ENCODE assay signal across 16 mouse cellular contexts in genomic region chr8:45916496-45916895, GRCm38 (mm10). TPM values are rescaled to one million over a fixed set of nuclear protein-coding genes. Genes with fewer than 3 reads are reported as not detected.
A peak's percentile ranks its signal among the peaks of the same experiment; 100 is the strongest.
DNase-seq lines count a peak whose midpoint lies in the region; ATAC-seq and TF ChIP-seq lines count a peak whose summit lies in the region.
"Had no signal": no experiment of that assay in that cellular context is flagged by ENCODE, and none has a peak within 500 bp of the region (broad histone marks: within the 10 kb centered on the region; RNA-seq: fewer than 3 reads in every experiment).

No protein-coding gene starts in this region.

- no peaks in the 10 kb centered on the region for H3K4me1 ChIP-seq in heart, embryonic 11.5 days (ENCODE audit: control insufficient read depth, insufficient read depth, low read length)
- 0 out of 2 replicates have a peak, but pooled peaks cover 3% of the 10 kb centered on the region for H3K4me1 ChIP-seq in kidney, embryonic 16.5 days (ENCODE audit: insufficient read depth, low read length)
- H3K4me1 ChIP-seq in kidney, adult 2 months (ENCODE audit: control insufficient read depth, insufficient read depth, low read length) = no peaks in the 10 kb centered on the region
- H3K4me1 ChIP-seq: liver, embryonic 13.5 days had no signal

- H3K27me3 ChIP-seq in heart, embryonic 11.5 days (ENCODE audit: control insufficient read depth, insufficient read depth, low read length) = no peaks in the 10 kb centered on the region
- no peaks in the 10 kb centered on the region for H3K27me3 ChIP-seq in kidney, embryonic 16.5 days (ENCODE audit: insufficient read depth, low read length)
- H3K27me3 ChIP-seq in kidney, adult 2 months (replicated peaks; ENCODE audit: control insufficient read depth, insufficient read depth, low read length) = no peaks in the 10 kb centered on the region
- H3K27me3 ChIP-seq: liver, embryonic 13.5 days had no signal

- 0 out of 2 replicates have a peak overlapping the region, but pooled peaks have one; percentile 2 for H3K27ac ChIP-seq in heart, embryonic 11.5 days (ENCODE audit: low read depth, low read length)
- H3K27ac ChIP-seq in kidney, embryonic 16.5 days (ENCODE audit: low read length) = peak overlapping the region; percentile 49; the same call in 1 of the 2 replicates
- no peak overlapping the region for H3K27ac ChIP-seq in kidney, adult 2 months (ENCODE audit: insufficient read depth, low read depth, low read length)
- H3K27ac ChIP-seq: hindbrain, embryonic 14.5 days; liver, embryonic 13.5 days had no signal

- no peak for ATAC-seq in heart, embryonic 11.5 days (replicated peaks; ENCODE audit: insufficient number of reproducible peaks, low FRiP score, low TSS enrichment)
- no peak for ATAC-seq in kidney, embryonic 16.5 days (ENCODE audit: low FRiP score, low TSS enrichment)

- TF ChIP-seq POLR2A in kidney, adult 2 months (IDR thresholded peaks at IDR 0.05; ENCODE audit: low read depth, low read length) = no peak

- H3K9ac ChIP-seq in heart, embryonic 11.5 days (ENCODE audit: low read depth, low read length) = no peak overlapping the region
- no peak overlapping the region for H3K9ac ChIP-seq in kidney, embryonic 16.5 days (replicated peaks; ENCODE audit: low read length)
- H3K9ac ChIP-seq: hindbrain, embryonic 14.5 days; liver, embryonic 13.5 days had no signal

- no peak for TF ChIP-seq CTCF in kidney, adult 2 months (conservative IDR thresholded peaks at IDR 0.05; ENCODE audit: insufficient read depth, insufficient read length, low read depth, low read length)

- no peaks in the 10 kb centered on the region for H3K9me3 ChIP-seq in heart, embryonic 11.5 days (replicated peaks; ENCODE audit: control insufficient read depth, low read length)
- H3K9me3 ChIP-seq in kidney, embryonic 16.5 days (ENCODE audit: low read length) = no peaks in the 10 kb centered on the region
- H3K9me3 ChIP-seq: liver, embryonic 13.5 days had no signal

- DNase-seq in heart, adult 11 months = no peak
- DNase-seq in kidney, adult 2 months = no peak
- DNase-seq in ZHBTc4 (ENCODE audit: low read depth, low spot score) = peak; percentile 43
- peak; percentile 55 for DNase-seq in lung, postnatal 25 days (ENCODE audit: low spot score)
- DNase-seq in layer of hippocampus, adult 18-20 months (ENCODE audit: low spot score in 2 of 2) = no peak
- no peak for DNase-seq in spleen, adult 18-20 months
- DNase-seq: cerebellum, postnatal 14 days; gastrocnemius, postnatal 36 days; kidney, adult 11 months; liver, embryonic 13.5 days; midbrain, embryonic 14.5 days had no signal

- H3K4me3 ChIP-seq in heart, embryonic 11.5 days (ENCODE audit: low read depth, low read length) = no peak overlapping the region
- H3K4me3 ChIP-seq in kidney, embryonic 16.5 days (ENCODE audit: low read length) = no peak overlapping the region
- no peak overlapping the region for H3K4me3 ChIP-seq in kidney, adult 2 months (ENCODE audit: insufficient read depth, low read depth, low read length)
- H3K4me3 ChIP-seq: liver, embryonic 13.5 days had no signal

- H3K4me2 ChIP-seq in heart, embryonic 11.5 days = no peak overlapping the region
- no peak overlapping the region for H3K4me2 ChIP-seq in kidney, embryonic 16.5 days (replicated peaks; ENCODE audit: low read depth, low read length)
- H3K4me2 ChIP-seq: hindbrain, embryonic 14.5 days; liver, embryonic 13.5 days had no signal

- 57% methylated on average over 3 of the region's 3 CpGs for WGBS in heart, embryonic 11.5 days (ENCODE audit: insufficient replicate concordance)
- 81% methylated on average over 3 of the region's 3 CpGs for WGBS in kidney, embryonic 16.5 days
- 73% methylated on average over 3 of the region's 3 CpGs for WGBS in kidney, adult 2 months

- H3K36me3 ChIP-seq in heart, embryonic 11.5 days (ENCODE audit: control insufficient read depth, insufficient read depth, low read length) = peaks cover 30% of the 10 kb centered on the region
- H3K36me3 ChIP-seq in kidney, embryonic 16.5 days (ENCODE audit: insufficient read depth, low read length) = no peaks in the 10 kb centered on the region
- no peaks in the 10 kb centered on the region for H3K36me3 ChIP-seq in kidney, adult 2 months (ENCODE audit: control insufficient read depth, insufficient read depth, low read length)
- H3K36me3 ChIP-seq: liver, embryonic 13.5 days had no signal

RNA-seq across cellular contexts. Expression of gene Ccdc110, which starts 17.9 kb away (rescaled TPM):
- polyA plus RNA-seq in heart, embryonic 11.5 days (2014; fragmentation: Nextera tagmentation; extraction: Ambion mirVana) = 0.07 and 0.31 TPM in 2 replicates
- polyA plus RNA-seq in kidney, embryonic 16.5 days (2015; fragmentation: Nextera tagmentation; extraction: Ambion mirVana) = not detected in 2 replicates
- not detected in 2 replicates for polyA plus RNA-seq in kidney, adult 2 months (2012; rRNA removed)
- under 1 TPM; 0.51 to 0.69 TPM for total RNA-seq in layer of hippocampus, adult 18-20 months (2021)
- total RNA-seq: adrenal gland, adult 18-20 months; ES-E14; gastrocnemius, postnatal 36 days had no signal
- polyA plus RNA-seq: hindbrain, embryonic 14.5 days; liver, embryonic 13.5 days had no signal

RNA-seq across cellular contexts. Expression of gene Pdlim3, which starts 31.2 kb away (rescaled TPM):
- polyA plus RNA-seq in heart, embryonic 11.5 days (2014; fragmentation: Nextera tagmentation; extraction: Ambion mirVana) = 307 and 355 TPM in 2 replicates
- polyA plus RNA-seq in kidney, embryonic 16.5 days (2015; fragmentation: Nextera tagmentation; extraction: Ambion mirVana) = 15.1 and 31.1 TPM in 2 replicates
- 5.7 and 10.5 TPM in 2 replicates for polyA plus RNA-seq in kidney, adult 2 months (2012; rRNA removed)
- under 1 TPM; 0.76 to 0.99 TPM for total RNA-seq in layer of hippocampus, adult 18-20 months (2021)

RNA-seq across cellular contexts. Expression of gene 1700029J07Rik, which starts 58.6 kb away (rescaled TPM):
- 2.1 and 2.4 TPM in 2 replicates for polyA plus RNA-seq in heart, embryonic 11.5 days (2014; fragmentation: Nextera tagmentation; extraction: Ambion mirVana)
- polyA plus RNA-seq in kidney, embryonic 16.5 days (2015; fragmentation: Nextera tagmentation; extraction: Ambion mirVana) = 6.0 and 6.5 TPM in 2 replicates
- polyA plus RNA-seq in kidney, adult 2 months (2012; rRNA removed) = 1.2 and 1.3 TPM in 2 replicates
- 1 to 10 TPM; 2.3 to 2.4 TPM for total RNA-seq in layer of hippocampus, adult 18-20 months (2021)

RNA-seq across cellular contexts. Expression of gene Ufsp2, which starts 58.8 kb away (rescaled TPM):
- polyA plus RNA-seq in heart, embryonic 11.5 days (2014; fragmentation: Nextera tagmentation; extraction: Ambion mirVana) = 62.0 and 62.7 TPM in 2 replicates
- polyA plus RNA-seq in kidney, embryonic 16.5 days (2015; fragmentation: Nextera tagmentation; extraction: Ambion mirVana) = 72.9 and 84.2 TPM in 2 replicates
- polyA plus RNA-seq in kidney, adult 2 months (2012; rRNA removed) = 22.9 and 29.2 TPM in 2 replicates
- total RNA-seq in layer of hippocampus, adult 18-20 months (2021) = 10 to 100 TPM; 47.5 to 50.8 TPM

Comparison
In these comparisons a context has a peak if more than half of its experiments do, and no peak if none do; other contexts are left out.
1. DNase-seq: peak in ZHBTc4 (single experiment) and lung, postnatal 25 days (single experiment); none in heart, adult 11 months (single experiment), kidney, adult 2 months (single experiment), layer of hippocampus, adult 18-20 months (0 of 2) and spleen, adult 18-20 months (0 of 2).